ENCODE assay signal across 8 mouse cellular contexts in the genomic region with DNA sequence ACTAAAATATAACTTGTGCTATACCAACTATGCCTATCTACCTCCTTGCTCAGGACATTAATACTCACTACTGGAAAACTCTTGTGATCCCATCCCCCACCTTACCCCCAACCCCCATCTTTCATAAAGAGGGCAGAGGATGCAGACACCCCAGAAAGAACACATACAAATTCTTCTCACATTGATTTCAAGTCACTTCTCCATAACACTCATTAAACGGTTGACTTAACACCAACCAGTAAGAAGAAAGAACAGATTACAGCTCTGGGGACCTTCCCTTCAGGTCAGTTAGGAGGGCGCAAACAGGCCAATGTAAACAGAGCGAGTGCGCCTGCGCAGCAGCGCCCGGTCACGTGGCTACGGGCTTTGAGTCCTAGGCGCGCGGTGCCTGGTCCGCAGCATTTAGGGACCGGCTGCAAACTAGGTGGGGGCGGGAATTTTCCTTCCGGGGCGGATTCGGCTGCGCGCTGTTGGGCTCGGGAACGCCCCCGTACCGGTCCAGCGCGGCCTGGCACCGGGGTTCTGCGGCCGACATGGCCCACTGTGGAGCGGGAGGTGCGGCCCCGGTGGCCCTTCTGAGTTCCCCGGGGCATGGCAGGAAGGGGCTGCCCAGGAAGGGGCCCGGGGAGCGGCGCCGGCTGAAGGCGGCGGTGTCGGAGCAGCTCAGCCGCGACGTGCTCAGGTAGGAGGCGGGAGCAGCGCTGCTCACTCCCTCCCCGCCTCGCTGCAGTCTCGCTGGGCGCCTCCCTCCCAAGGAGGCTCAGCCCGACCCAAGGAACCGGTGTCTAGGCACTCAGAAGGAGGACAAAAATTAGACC. TPM values are rescaled to one million over a fixed set of nuclear protein-coding genes. Genes with fewer than 3 reads are reported as not detected.
DNase-seq lines count a peak whose midpoint lies in the region; ATAC-seq and TF ChIP-seq lines count a peak whose summit lies in the region.

A gene (plus strand): TSS at position 534 of the 818 bp plus-strand sequence.

- peaks cover 54% of the 10 kb centered on the region for H3K4me1 ChIP-seq in erythroblast, embryonic 14.5 days (ENCODE audit: control insufficient read depth)
- peaks cover 12% of the 10 kb centered on the region for H3K4me1 ChIP-seq in heart, embryonic 13.5 days
- peaks cover 39% of the 10 kb centered on the region for H3K4me1 ChIP-seq in liver, embryonic 12.5 days
- H3K4me1 ChIP-seq in stomach, embryonic 15.5 days = no peaks in the 10 kb centered on the region; the same call in 1 of the 2 replicates

- peak; percentile 93 for ATAC-seq in heart, embryonic 13.5 days (ENCODE audit: extremely low read depth, insufficient number of reproducible peaks, low FRiP score, low TSS enrichment)
- ATAC-seq in liver, embryonic 12.5 days = peak; percentile 98
- ATAC-seq in stomach, embryonic 15.5 days (ENCODE audit: insufficient read depth, low FRiP score, low read depth) = peak; percentile 97

- WGBS in heart, embryonic 13.5 days = 0% methylated on average over 44 of the region's 51 CpGs
- under 1% methylated on average over 51 of the region's 51 CpGs for WGBS in liver, embryonic 12.5 days (ENCODE audit: insufficient replicate concordance)
- WGBS in stomach, embryonic 15.5 days = under 1% methylated on average over 51 of the region's 51 CpGs

- peak within 1 kb of the TSS; percentile 64 for H3ac ChIP-seq in C2C12 (ENCODE audit: control insufficient read depth, insufficient read length, low read depth)

- H3K9ac ChIP-seq in heart, embryonic 13.5 days = peak within 1 kb of the TSS; percentile 98
- H3K9ac ChIP-seq in liver, embryonic 12.5 days = peak within 1 kb of the TSS; percentile 91
- H3K9ac ChIP-seq in stomach, embryonic 15.5 days = peak within 1 kb of the TSS; percentile 98

- H3K4me3 ChIP-seq in C2C12 (ENCODE audit: insufficient read depth, poor library complexity, severe bottlenecking) = peak within 1 kb of the TSS; percentile 49
- peak within 1 kb of the TSS; percentile 91 for H3K4me3 ChIP-seq in erythroblast, embryonic 14.5 days (replicated peaks)
- H3K4me3 ChIP-seq in heart, embryonic 13.5 days = peak within 1 kb of the TSS; percentile 93
- peak within 1 kb of the TSS; percentile 84 for H3K4me3 ChIP-seq in liver, embryonic 12.5 days
- H3K4me3 ChIP-seq in stomach, embryonic 15.5 days (replicated peaks) = peak within 1 kb of the TSS; percentile 99

- H3K79me2 ChIP-seq in C2C12 (ENCODE audit: control insufficient read depth, insufficient read depth) = no peaks in the 10 kb centered on the region

- H3K27me3 ChIP-seq in C2C12 (ENCODE audit: control insufficient read depth, insufficient read depth, insufficient read length) = peaks cover 5% of the 10 kb centered on the region
- H3K27me3 ChIP-seq in erythroblast, embryonic 14.5 days (ENCODE audit: control insufficient read depth) = peaks cover 17% of the 10 kb centered on the region
- H3K27me3 ChIP-seq in heart, embryonic 13.5 days (replicated peaks) = 0 out of 2 replicates have a peak, but pooled peaks cover 11% of the 10 kb centered on the region
- H3K27me3 ChIP-seq in liver, embryonic 12.5 days (replicated peaks) = peaks cover 11% of the 10 kb centered on the region
- H3K27me3 ChIP-seq in stomach, embryonic 15.5 days (replicated peaks) = no peaks in the 10 kb centered on the region

- no peak for TF ChIP-seq CTCF in C2C12 (IDR thresholded peaks at IDR 0.05; ENCODE audit: control insufficient read depth, insufficient read depth, insufficient read length)
- no peak for TF ChIP-seq CTCF in brain, embryonic 14.5 days (IDR thresholded peaks at IDR 0.05; ENCODE audit: borderline replicate concordance, extremely low read depth, insufficient read depth, insufficient read length)

- peak within 1 kb of the TSS; percentile 80 for H3K4me2 ChIP-seq in heart, embryonic 13.5 days
- H3K4me2 ChIP-seq in liver, embryonic 12.5 days = peak within 1 kb of the TSS; percentile 81
- H3K4me2 ChIP-seq in stomach, embryonic 15.5 days = peak within 1 kb of the TSS; percentile 74

- no peaks in the 10 kb centered on the region for H3K36me3 ChIP-seq in C2C12 (ENCODE audit: control insufficient read depth, insufficient read depth)
- H3K36me3 ChIP-seq in erythroblast, embryonic 14.5 days (ENCODE audit: control insufficient read depth) = peaks cover 2% of the 10 kb centered on the region; the same call in 1 of the 2 replicates
- H3K36me3 ChIP-seq in heart, embryonic 13.5 days = no peaks in the 10 kb centered on the region
- H3K36me3 ChIP-seq in liver, embryonic 12.5 days = no peaks in the 10 kb centered on the region
- H3K36me3 ChIP-seq in stomach, embryonic 15.5 days = no peaks in the 10 kb centered on the region

- no peaks in the 10 kb centered on the region for H3K9me3 ChIP-seq in erythroblast, embryonic 14.5 days (ENCODE audit: control insufficient read depth, low read length)
- no peaks in the 10 kb centered on the region for H3K9me3 ChIP-seq in heart, embryonic 13.5 days
- no peaks in the 10 kb centered on the region for H3K9me3 ChIP-seq in liver, embryonic 12.5 days (replicated peaks)
- no peaks in the 10 kb centered on the region for H3K9me3 ChIP-seq in stomach, embryonic 15.5 days

- peak; percentile 97 for DNase-seq in brain, embryonic 14.5 days (ENCODE audit: low read depth)
- DNase-seq in kidney, postnatal 10 days = peak; percentile 96
- peak; percentile 92 to 95 for DNase-seq in natural killer cell, adult 2 months (ENCODE audit: low spot score in 2 of 2)

- TF ChIP-seq POLR2A in brain, embryonic 14.5 days (IDR thresholded peaks at IDR 0.05; ENCODE audit: borderline replicate concordance, extremely low read depth, insufficient read depth, insufficient read length, poor library complexity, severe bottlenecking) = peak; percentile 49; the same call in 1 of the 2 replicates

- no peaks in the 10 kb centered on the region for H3K79me3 ChIP-seq in C2C12 (ENCODE audit: low read depth)

- H3K27ac ChIP-seq in heart, embryonic 13.5 days (replicated peaks) = peak within 1 kb of the TSS; percentile 87
- H3K27ac ChIP-seq in liver, embryonic 12.5 days = peak within 1 kb of the TSS; percentile 93
- H3K27ac ChIP-seq in stomach, embryonic 15.5 days = peak within 1 kb of the TSS; percentile 93

TF ChIP-seq in C2C12, 6 proteins besides CTCF, POLR2A, EP300 and RAD21:
- TF ChIP-seq MAX (IDR thresholded peaks at IDR 0.05) (peak; percentile 93), FOSL1 (IDR thresholded peaks at IDR 0.05; ENCODE audit: insufficient read depth, low read length, poor library complexity, severe bottlenecking) (no peak), USF1 (IDR thresholded peaks at IDR 0.05; ENCODE audit: low read depth) (peak; percentile 98)

RNA-seq across cellular contexts. Expression of the gene that starts here (rescaled TPM):
- 0.41 TPM for polyA plus RNA-seq in C2C12 (2012; fragmentation: generic; extraction: Trizol)
- polyA plus RNA-seq in brain, embryonic 14.5 days (2012; rRNA removed) = 13.0 and 15.2 TPM in 2 replicates
- polyA plus RNA-seq in erythroblast, embryonic 14.5 days (2012) = 0.04 and 0.11 TPM in 2 replicates
- polyA plus RNA-seq in heart, embryonic 13.5 days (2015; fragmentation: Nextera tagmentation; extraction: Ambion mirVana) = 2.8 and 3.7 TPM in 2 replicates
- polyA plus RNA-seq in liver, embryonic 12.5 days (2016; fragmentation: Nextera tagmentation; extraction: Ambion mirVana) = 1.8 TPM in 2 replicates
- 4.5 and 4.7 TPM in 2 replicates for polyA plus RNA-seq in stomach, embryonic 15.5 days (2015; fragmentation: Nextera tagmentation; extraction: Ambion mirVana)

Comparison
In these comparisons a context has a peak if more than half of its experiments do, and no peak if none do; other contexts are left out.
1. Peak in every context shown above with its lines: DNase-seq, ATAC-seq, H3K4me3 ChIP-seq and H3K27ac ChIP-seq.
2. H3K4me3 ChIP-seq: peak in every context shown above with its lines; median percentile 99 in stomach, embryonic 15.5 days; 93 in heart, embryonic 13.5 days; 91 in erythroblast, embryonic 14.5 days; 84 in liver, embryonic 12.5 days; 49 in C2C12.